Mouse (Mus musculus) lung, postnatal 0 days (tissue): Measurements from ENCODE around the gene Tapt1. TPM values are rescaled to one million over a fixed set of nuclear protein-coding genes. Genes with fewer than 3 reads are reported as not detected.

ENCODE experiments used
- ATAC-seq: fragments of 200-750 bp; cut with Nextera tagmentation; 2 replicates; pipeline ENCODE4 v1.8.0; 2017; ENCODE audit warnings: moderate library complexity
- DNase-seq: peaks from one replicate; pipeline ENCODE4 v3.0.0-alpha.2; 2016; ENCODE audit warnings: low spot score
- H3K27ac ChIP-seq: fragments of 300-500 bp; sonication (generic); 2 replicates; pipeline ENCODE4 v1.5.1; 2014; ENCODE audit warnings: antibody characterized with exemption, mild to moderate bottlenecking, low read length, mixed read lengths
- H3K27me3 ChIP-seq: fragments of 300-500 bp; sonication (generic); replicated peaks from 2 replicates; pipeline ENCODE4 v1.6.1; 2014; ENCODE audit warnings: low read length, mixed read lengths; ENCODE audit not compliant: insufficient read depth
- H3K36me3 ChIP-seq: fragments of 300-500 bp; sonication (generic); 2 replicates; pipeline ENCODE4 v1.6.1; 2014; ENCODE audit warnings: low read length, mixed read lengths; ENCODE audit not compliant: insufficient read depth
- H3K4me1 ChIP-seq: fragments of 300-500 bp; sonication (generic); 2 replicates; pipeline ENCODE4 v1.6.1; 2014; ENCODE audit warnings: antibody characterized with exemption, low read depth, low read length, mixed read lengths; ENCODE audit not compliant: insufficient read depth
- H3K4me2 ChIP-seq: fragments of 300-500 bp; sonication (generic); replicated peaks from 2 replicates; pipeline ENCODE4 v1.6.1; 2014; ENCODE audit warnings: low read depth, mild to moderate bottlenecking, low read length, moderate library complexity, mixed read lengths
- H3K4me3 ChIP-seq: fragments of 300-500 bp; sonication (generic); 2 replicates; pipeline ENCODE4 v1.5.1; 2014; ENCODE audit warnings: low read depth, low read length
- H3K9ac ChIP-seq: fragments of 300-500 bp; sonication (generic); replicated peaks from 2 replicates; pipeline ENCODE4 v1.6.1; 2014; ENCODE audit warnings: low read depth, mild to moderate bottlenecking
- H3K9me3 ChIP-seq: fragments of 300-500 bp; sonication (generic); 2 replicates; pipeline ENCODE4 v1.6.1; 2016; ENCODE audit warnings: low read length, mixed read lengths
- CTCF ChIP-seq: IDR thresholded peaks from 2 replicates; pipeline ENCODE4 v1.5.1; 2016; ENCODE audit warnings: antibody characterized with exemption, mild to moderate bottlenecking
- EP300 ChIP-seq: IDR thresholded peaks from 2 replicates; pipeline ENCODE4 v1.6.1; 2016; ENCODE audit warnings: antibody characterized with exemption, mild to moderate bottlenecking, control low read depth
- WGBS: fragments of 180-500 bp; shearing (Covaris S2); extraction: QIAGEN DNeasy Blood & Tissue Kit; methylation state at CpG from one replicate; pipeline ENCODE4 v1.1.7; 2014; 5-methylcytosine and 5-hydroxymethylcytosine counted together
- polyA plus RNA-seq: library from polyadenylated mRNA; unstranded; fragments of >200 nt; fragmentation: Nextera tagmentation; extraction: Ambion mirVana; gene quantifications from 2 replicates; pipeline ENCODE4 v1.2.1, GENCODE M21; 2015

Tapt1 gene
- polyA plus RNA-seq, 1 experiment from 2014 or later, result 31.3 TPM

DNA sequence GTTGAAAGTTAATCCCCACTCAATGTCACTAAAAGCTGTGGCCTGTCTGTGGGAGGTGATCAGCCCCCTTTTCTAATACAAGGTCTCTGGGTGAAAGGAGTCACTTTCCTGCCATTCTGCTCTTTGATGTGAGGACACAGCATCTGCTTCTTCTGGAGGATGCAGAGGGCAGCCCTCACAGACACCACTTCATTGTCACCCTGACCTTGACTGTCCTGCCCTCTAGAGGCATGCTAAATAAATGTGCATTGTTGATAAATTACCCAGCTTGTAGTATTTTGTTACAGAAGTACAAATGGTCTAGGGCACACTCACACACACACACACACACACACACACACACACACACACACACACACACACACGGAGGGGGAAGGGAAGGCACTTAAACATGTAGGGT is 31.7 kb upstream of the Tapt1 start:
- no peak overlapping the region for H3K4me2 ChIP-seq
- no peak overlapping the region for H3K9ac ChIP-seq
- no peak for TF ChIP-seq EP300
- peak; percentile 60 for TF ChIP-seq CTCF
- DNase-seq (peak; percentile 23), ATAC-seq (no peak)
- no peaks in the 10 kb centered on the region for H3K27me3 ChIP-seq
- H3K4me3 ChIP-seq, result no peak overlapping the region
- no peaks in the 10 kb centered on the region for H3K36me3 ChIP-seq
- H3K4me1 ChIP-seq, result no peaks in the 10 kb centered on the region
- no CpG with 5 or more reads among the region's 1 CpGs for WGBS
- no peak overlapping the region for H3K27ac ChIP-seq
- H3K9me3 ChIP-seq, result no peaks in the 10 kb centered on the region

DNA sequence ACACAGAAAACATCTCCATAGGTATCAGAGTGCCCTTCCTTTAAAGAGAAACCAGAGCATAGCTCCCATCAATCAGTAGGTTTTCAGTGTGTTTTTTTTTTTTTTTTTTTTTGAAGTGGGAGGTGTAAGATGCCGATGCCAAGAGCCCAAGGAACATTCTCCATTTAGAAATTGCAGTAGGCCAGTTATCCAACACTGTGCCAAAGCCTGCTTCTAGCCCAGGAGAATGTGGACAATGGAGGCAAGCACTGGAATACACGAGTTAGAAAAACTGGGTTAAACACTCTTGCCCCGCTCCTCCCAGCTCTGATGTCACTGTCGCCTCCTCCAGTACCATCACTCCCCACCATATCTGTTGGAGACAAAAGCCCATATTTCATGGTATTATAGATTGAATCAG is 31.0 kb upstream of the Tapt1 start:
- 78% methylated on average over 4 of the region's 4 CpGs for WGBS
- no peaks in the 10 kb centered on the region for H3K27me3 ChIP-seq
- DNase-seq, result no peak

DNA sequence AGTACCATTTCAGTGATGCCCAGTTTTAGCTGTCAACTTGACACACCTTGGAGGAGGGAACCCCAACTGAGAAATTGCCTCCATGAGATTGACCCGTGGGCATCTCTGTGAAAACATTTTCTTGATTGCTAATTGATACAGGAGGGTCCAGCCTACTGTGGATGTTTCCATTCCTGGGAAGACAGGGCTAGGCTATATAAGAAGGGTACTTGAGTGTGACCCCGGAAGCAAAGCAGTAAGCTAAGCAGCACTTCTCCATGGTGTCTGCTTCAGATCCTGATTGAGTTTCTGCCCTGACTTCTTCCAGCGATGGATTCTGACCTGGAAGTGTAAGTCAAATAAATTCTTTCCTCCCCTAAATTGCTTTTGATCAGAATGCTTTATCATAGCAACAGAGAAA is 30.1 kb upstream of the Tapt1 start:
- H3K27me3 ChIP-seq, result no peaks in the 10 kb centered on the region
- no peaks in the 10 kb centered on the region for H3K36me3 ChIP-seq
- H3K4me2 ChIP-seq, result no peak overlapping the region
- ATAC-seq (no peak), DNase-seq (no peak)
- no peak overlapping the region for H3K27ac ChIP-seq
- no peak overlapping the region for H3K4me3 ChIP-seq
- WGBS, result 81% methylated on average over 3 of the region's 3 CpGs
- no peaks in the 10 kb centered on the region for H3K4me1 ChIP-seq
- no peak for TF ChIP-seq CTCF
- no peak for TF ChIP-seq EP300
- H3K9me3 ChIP-seq, result no peaks in the 10 kb centered on the region
- H3K9ac ChIP-seq, result no peak overlapping the region

More for the DNA sequence above, 31.0 kb upstream of the Tapt1 start:
- Histone ChIP-seq H3K9ac (no peak overlapping the region), H3K4me1 (no peaks in the 10 kb centered on the region), H3K9me3 (no peaks in the 10 kb centered on the region), H3K4me3 (no peak overlapping the region), H3K36me3 (no peaks in the 10 kb centered on the region), H3K4me2 (no peak overlapping the region), H3K27ac (no peak overlapping the region)
- no peak for TF ChIP-seq CTCF
- no peak for ATAC-seq

DNA sequence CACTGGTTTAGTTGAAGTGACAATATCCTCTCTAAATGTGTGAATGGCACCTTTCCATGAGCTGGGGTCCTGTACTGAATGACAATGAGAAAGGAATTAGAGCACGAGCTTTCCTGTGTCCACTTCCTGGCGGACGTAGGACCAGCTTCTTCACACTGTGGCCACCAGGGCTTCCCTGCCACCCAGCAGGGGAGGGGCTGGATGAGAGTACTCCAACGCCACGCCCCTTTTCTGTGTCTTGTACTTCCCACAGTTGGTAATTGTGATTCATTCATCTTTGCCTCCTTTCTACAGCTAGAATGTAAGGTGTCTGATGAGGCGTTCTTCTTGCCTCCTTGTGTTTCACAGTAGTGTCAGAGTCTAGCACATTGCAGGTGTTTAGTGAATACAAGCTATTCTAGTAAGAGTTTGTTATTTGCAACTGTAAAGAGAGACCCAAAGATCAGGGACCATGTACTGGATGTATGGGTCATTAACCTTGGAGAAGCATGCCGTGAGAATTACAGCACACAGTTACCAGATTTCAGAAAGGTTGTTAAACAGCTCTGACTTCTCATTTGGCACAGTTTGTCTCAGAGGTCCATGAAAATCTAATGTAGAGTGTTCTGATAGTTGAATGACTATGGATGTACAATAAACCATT is 29.5 kb upstream of the Tapt1 start:
- TF ChIP-seq EP300 (no peak), CTCF (no peak)
- ATAC-seq (no peak; the same call in 1 of the 2 replicates), DNase-seq (peak; percentile 39)
- no peak overlapping the region for H3K27ac ChIP-seq
- H3K9ac ChIP-seq, result no peak overlapping the region
- no peak overlapping the region for H3K4me2 ChIP-seq
- no peaks in the 10 kb centered on the region for H3K36me3 ChIP-seq
- H3K9me3 ChIP-seq, result no peaks in the 10 kb centered on the region
- WGBS, result 59% methylated on average over 7 of the region's 7 CpGs
- H3K4me3 ChIP-seq, result no peak overlapping the region
- no peaks in the 10 kb centered on the region for H3K27me3 ChIP-seq
- H3K4me1 ChIP-seq, result no peaks in the 10 kb centered on the region

DNA sequence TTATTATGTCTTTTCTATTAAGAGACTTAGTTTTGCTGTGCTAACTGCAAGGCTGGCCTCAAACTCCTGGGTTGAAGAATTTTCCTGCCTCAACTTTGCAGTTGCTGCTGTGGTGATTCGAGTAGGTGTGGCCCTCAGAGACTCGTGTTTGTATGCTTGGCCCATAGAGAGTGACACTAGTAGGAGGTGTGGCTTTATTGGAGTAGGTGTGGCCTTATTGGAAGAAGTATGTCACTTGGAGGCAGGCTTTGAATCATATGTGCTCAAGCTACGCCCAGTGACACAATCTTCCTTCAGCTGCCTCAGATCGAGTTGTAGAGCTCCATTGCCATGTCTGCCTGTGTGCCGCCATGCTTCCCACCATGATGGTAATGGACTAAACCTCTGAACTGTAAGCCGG is 27.0 kb upstream of the Tapt1 start:
- Histone ChIP-seq H3K4me3 (no peak overlapping the region), H3K4me1 (no peaks in the 10 kb centered on the region), H3K4me2 (no peak overlapping the region), H3K36me3 (no peaks in the 10 kb centered on the region), H3K9ac (no peak overlapping the region), H3K9me3 (no peaks in the 10 kb centered on the region), H3K27me3 (no peaks in the 10 kb centered on the region), H3K27ac (no peak overlapping the region)
- TF ChIP-seq EP300 (no peak), CTCF (no peak)
- ATAC-seq, result no peak
- no peak for DNase-seq
- WGBS, result 78% methylated on average over 6 of the region's 6 CpGs

DNA sequence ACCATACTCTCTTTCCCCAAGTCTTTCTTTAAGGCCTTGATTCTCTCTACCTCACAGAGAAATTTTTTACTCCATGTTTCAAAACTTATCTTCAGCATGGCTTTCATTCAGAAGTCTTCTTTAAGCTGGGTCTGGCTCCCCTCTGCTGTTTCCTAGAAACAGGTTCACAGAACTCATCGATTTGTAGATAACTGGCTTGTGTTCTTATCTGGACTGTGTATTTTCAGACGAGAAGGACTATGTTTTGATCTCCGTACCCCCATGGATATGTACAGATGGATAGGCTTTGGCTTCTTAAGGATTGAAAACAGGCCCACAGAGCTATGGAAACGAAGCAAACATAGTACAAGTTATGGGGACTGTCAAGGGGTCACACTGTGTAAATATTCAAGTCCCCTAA is 26.0 kb upstream of the Tapt1 start:
- no peak overlapping the region for H3K4me3 ChIP-seq
- WGBS, result 43% methylated on average over 4 of the region's 4 CpGs
- H3K4me2 ChIP-seq, result no peak overlapping the region
- no peaks in the 10 kb centered on the region for H3K4me1 ChIP-seq
- DNase-seq (no peak), ATAC-seq (no peak)
- no peaks in the 10 kb centered on the region for H3K27me3 ChIP-seq
- H3K36me3 ChIP-seq, result no peaks in the 10 kb centered on the region
- H3K9me3 ChIP-seq, result no peaks in the 10 kb centered on the region
- no peak for TF ChIP-seq EP300
- TF ChIP-seq CTCF, result no peak
- no peak overlapping the region for H3K27ac ChIP-seq
- H3K9ac ChIP-seq, result no peak overlapping the region
